Mouse (Mus musculus) olfactory bulb, adult 2 months (tissue): ENCODE measurements around the gene Gm49345. TPM values are rescaled to one million over a fixed set of nuclear protein-coding genes. Genes with fewer than 3 reads are reported as not detected.
"Not testable (repeated sequence)": the region's sequence is repeated elsewhere in the genome, so short reads cannot be mapped to it uniquely, and the experiment has no call there.

ENCODE experiments used
- H3K27ac ChIP-seq: fragments of 200-500 bp; 2 replicates; pipeline ENCODE4 v1.5.1; 2012; ENCODE audit warnings: low read depth, low read length; ENCODE audit not compliant: insufficient read depth
- H3K4me1 ChIP-seq: fragments of 200-500 bp; 2 replicates; pipeline ENCODE4 v1.6.1; 2012; ENCODE audit warnings: low read length; ENCODE audit not compliant: control insufficient read depth, insufficient read depth
- H3K4me3 ChIP-seq: fragments of 200-500 bp; 2 replicates; pipeline ENCODE4 v1.5.1; 2012; ENCODE audit warnings: mild to moderate bottlenecking, low read depth, low read length, moderate library complexity; ENCODE audit not compliant: insufficient read depth
- CTCF ChIP-seq: fragments of 200-500 bp; IDR thresholded peaks from 2 replicates; pipeline ENCODE4 v1.5.1; 2012; ENCODE audit warnings: low read depth, mild to moderate bottlenecking, low read length, moderate library complexity; ENCODE audit not compliant: insufficient read depth
- POLR2A ChIP-seq: fragments of 200-500 bp; IDR thresholded peaks from 2 replicates; pipeline ENCODE4 v1.6.1; 2012; ENCODE audit warnings: mild to moderate bottlenecking, low read depth, low read length, moderate library complexity; ENCODE audit not compliant: insufficient read depth
- WGBS: fragments of 180-500 bp; shearing (Covaris S2); methylation state at CpG from one replicate; pipeline ENCODE4 v1.1.7; 2018; 5-methylcytosine and 5-hydroxymethylcytosine counted together
- polyA plus RNA-seq: library from polyadenylated mRNA; stranded (reverse); fragments of >200 nt; gene quantifications from 2 replicates; pipeline ENCODE4 v1.2.4, GENCODE M21; 2012; ENCODE audit warnings: low replicate concordance; ENCODE audit not compliant: missing spikeins, insufficient read depth, insufficient read length

Gm49345 gene
- polyA plus RNA-seq, result not detected in 2 replicates

DNA sequence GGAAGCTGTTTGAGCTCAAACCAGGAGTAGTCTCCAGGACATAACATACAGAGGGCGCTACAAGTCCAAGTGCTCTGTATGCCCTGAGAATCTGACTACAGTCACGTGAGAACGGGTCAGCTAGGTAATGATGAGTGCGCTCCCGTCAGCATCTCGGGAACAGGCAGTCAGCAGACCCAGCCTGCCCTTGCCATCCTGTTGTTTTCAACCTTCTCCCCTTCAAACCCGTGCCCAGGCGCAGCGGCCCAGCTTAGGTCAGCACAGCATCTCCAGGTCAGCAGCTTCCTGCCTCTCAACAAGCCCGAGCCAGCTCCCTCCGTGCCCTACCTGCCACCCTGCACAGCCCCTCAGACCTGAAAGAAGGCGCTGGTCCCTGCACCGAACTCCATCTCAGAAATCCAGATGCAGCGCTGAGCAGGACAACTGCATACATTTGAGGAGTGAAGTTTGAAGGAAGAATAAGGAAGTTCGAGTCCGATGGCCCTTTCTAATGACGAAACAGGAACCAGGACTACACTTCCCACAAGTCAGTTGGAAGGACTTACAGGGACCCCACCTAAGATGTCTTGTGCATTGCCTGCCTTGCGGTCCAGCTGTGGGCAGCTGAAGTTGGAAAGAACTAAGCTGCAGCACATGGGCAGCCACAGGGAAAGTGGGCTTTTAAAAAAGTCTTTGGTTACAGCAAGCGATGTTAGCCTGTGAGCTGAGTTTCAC is at the start of gene Gm49345, which contains the start of gene Zfp729a:
TSS of gene Gm49345 (minus strand) at position 476 of the 714 bp plus-strand sequence.
TSS of gene Zfp729a (minus strand) at position 498 of the 714 bp plus-strand sequence.
- WGBS, result under 1% methylated on average over 19 of the region's 19 CpGs
- Histone ChIP-seq H3K4me3 (peak within 1 kb of the TSS; percentile 94), H3K4me1 (no peaks in the 10 kb centered on the region), H3K27ac (no peak within 1 kb of the TSS)
- TF ChIP-seq CTCF (no peak), POLR2A (no peak)

DNA sequence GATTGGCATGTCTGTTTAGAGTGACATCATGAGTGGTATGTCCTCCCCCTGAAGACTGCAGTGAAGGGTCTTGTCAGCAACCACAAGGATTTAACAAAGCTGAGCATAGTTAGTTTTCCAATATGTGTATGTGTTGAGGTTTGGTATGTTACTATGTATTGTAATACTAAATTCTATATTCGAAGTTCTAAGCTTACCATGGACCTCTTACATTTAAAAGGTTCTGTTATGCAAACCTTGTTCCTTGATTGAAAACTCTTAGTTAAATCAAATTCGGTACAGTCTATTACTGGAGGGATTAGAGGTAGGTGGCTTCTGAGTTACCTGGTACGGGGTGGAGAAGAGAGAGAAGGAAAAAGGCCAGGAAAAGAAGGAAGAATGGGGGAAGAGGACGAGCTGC is 49.4 kb upstream of the Gm49345 start, which contains the start of gene Zfp738:
TSS of gene Zfp738 (minus strand) at position 101 of the 400 bp plus-strand sequence.
- 77% methylated on average over 4 of the region's 4 CpGs for WGBS
- H3K4me1 ChIP-seq, result no peaks in the 10 kb centered on the region
- TF ChIP-seq POLR2A (no peak), CTCF (no peak)

DNA sequence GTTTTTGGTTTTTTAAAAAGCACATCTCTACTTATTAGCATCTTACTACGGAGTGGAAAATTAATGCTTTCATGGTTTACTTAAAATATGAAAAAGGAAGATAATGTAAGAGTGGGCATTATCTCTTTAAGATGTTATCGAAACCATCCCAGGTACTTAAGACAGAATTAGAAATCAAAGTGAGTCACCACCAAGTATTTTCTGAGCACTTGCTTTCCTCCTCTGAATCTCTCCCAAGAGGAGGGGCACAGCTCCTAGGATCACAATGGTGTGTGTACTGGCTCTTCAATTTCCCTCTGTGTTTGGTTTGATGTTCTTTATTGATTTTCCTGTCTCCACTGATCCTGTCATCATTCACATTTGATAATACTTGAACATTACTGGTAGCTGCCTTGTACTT is 46.3 kb upstream of the Gm49345 start:
- 8% methylated on average over 2 of the region's 2 CpGs for WGBS
- H3K4me1 ChIP-seq, result not testable (repeated sequence)
- peak overlapping the region; percentile 67; the same call in 1 of the 2 replicates for H3K4me3 ChIP-seq
- H3K27ac ChIP-seq, result peak overlapping the region; percentile 75; the same call in 1 of the 2 replicates

More for the DNA sequence above, 49.4 kb upstream of the Gm49345 start, which contains the start of gene Zfp738:
- no peak within 1 kb of the TSS for H3K4me3 ChIP-seq
- no peak within 1 kb of the TSS for H3K27ac ChIP-seq

DNA sequence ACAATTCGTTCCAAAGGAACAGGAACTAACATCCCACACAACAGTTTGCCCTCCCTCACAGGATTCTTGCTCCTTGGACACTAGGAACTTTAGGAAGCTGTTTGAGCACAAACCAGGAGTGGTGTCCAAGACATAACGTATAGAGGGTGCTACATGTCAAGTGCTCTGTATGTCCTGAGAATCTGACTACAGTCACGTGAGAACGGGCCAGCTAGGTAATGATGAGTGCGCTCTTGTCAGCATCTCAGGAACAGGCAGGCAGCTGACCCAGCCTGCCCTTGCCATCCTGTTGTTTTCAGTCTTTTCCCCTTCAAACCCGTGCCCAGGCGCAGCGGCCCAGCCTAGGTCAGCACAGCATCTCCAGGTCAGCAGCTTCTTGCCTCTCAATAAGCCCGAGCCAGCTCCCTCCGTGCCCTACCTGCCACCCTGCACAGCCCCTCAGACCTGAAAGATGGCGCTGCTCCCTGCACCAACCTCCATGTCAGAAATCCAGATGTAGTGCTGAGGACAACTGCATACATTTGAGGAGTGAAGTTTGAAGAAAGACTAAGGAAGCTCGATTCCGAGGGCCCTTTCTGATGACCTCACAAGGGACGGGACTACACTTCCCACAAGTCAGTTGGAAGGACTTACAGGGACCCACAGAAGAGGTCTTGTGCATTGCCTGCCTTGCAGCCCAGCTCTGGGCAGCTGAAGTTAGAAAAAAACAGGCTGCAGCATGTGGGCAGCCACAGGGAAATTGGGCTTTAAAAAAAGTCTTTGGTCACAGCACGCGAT is 45.6 kb upstream of the Gm49345 start:
- 7% methylated on average over 16 of the region's 16 CpGs for WGBS
- H3K4me1 ChIP-seq, result not testable (repeated sequence)
- H3K4me3 ChIP-seq, result peak overlapping the region; percentile 67
- 0 out of 2 replicates have a peak, but pooled peaks have one; percentile 17 for TF ChIP-seq POLR2A
- peak overlapping the region; percentile 75 for H3K27ac ChIP-seq

DNA sequence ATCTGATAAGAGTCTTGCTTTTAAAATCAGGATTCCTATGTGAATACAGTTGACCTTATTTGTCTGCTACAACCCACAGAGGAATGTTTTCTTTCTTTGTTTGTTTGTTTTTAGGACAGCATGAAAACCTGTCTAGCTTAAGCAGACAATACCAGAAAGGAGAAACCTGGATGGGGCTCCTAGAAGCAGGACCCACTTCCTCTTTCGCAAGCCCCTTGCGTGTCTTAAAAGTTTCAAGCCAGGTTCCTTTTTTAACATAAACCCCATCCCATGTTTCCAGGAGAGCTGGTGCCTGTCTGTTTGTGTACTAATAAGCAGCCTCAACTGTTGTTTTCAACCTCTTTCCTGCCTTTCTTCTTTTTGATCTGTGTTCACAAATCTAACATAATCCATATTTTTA is 37.3 kb upstream of the Gm49345 start:
- H3K4me3 ChIP-seq, result no peak overlapping the region
- H3K4me1 ChIP-seq, result no peaks in the 10 kb centered on the region
- no peak overlapping the region for H3K27ac ChIP-seq
- 93% methylated on average over 2 of the region's 2 CpGs for WGBS
- TF ChIP-seq POLR2A (no peak), CTCF (no peak)

DNA sequence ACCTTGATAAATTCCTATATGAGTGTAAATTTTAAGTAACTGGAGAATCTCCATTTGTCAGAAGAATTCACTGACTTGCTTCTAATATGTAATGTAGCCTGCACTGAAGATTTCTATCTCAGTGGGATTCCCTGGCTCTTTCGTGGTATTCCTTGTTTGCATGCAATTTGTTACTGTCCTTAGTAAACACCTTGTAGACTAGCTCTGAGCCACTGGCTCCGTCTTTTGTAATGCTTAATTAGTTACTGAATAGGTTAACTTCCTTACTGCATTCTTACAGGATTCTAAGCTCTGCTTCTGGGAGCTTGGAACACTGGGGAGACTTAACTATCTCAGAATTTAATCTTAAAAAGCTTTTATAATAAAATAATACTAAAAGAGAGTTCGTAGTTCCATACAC is 14.9 kb upstream of the Gm49345 start:
- no peak for TF ChIP-seq POLR2A
- no peak for TF ChIP-seq CTCF
- Histone ChIP-seq H3K4me1 (no peaks in the 10 kb centered on the region), H3K4me3 (no peak overlapping the region), H3K27ac (no peak overlapping the region)
- WGBS, result 17% methylated on average over 3 of the region's 3 CpGs

DNA sequence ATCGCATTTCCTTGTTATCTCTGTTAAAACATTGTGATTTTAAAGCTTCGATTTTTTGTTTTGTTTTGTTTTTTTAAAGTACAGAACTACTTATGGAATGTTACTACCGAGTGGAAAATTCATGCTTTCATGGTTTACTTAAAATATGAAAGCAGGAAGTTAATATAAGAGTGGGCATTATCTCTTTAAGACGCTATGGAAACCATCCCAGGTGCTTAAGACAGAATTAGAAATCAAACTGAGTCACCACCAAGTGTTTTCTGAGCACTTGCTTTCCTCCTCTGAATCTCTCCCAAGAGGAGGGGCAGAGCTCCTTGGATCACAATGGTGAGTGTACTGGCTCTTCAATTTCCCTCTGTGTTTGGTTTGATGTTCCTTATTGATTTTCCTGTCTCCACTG is 27.5 kb downstream of the Gm49345 start:
- Histone ChIP-seq H3K4me1 (peaks cover 2% of the 10 kb centered on the region; the same call in 1 of the 2 replicates), H3K4me3 (no peak overlapping the region), H3K27ac (no peak overlapping the region)
- TF ChIP-seq POLR2A (no peak), CTCF (no peak)
- 72% methylated on average over 4 of the region's 4 CpGs for WGBS

DNA sequence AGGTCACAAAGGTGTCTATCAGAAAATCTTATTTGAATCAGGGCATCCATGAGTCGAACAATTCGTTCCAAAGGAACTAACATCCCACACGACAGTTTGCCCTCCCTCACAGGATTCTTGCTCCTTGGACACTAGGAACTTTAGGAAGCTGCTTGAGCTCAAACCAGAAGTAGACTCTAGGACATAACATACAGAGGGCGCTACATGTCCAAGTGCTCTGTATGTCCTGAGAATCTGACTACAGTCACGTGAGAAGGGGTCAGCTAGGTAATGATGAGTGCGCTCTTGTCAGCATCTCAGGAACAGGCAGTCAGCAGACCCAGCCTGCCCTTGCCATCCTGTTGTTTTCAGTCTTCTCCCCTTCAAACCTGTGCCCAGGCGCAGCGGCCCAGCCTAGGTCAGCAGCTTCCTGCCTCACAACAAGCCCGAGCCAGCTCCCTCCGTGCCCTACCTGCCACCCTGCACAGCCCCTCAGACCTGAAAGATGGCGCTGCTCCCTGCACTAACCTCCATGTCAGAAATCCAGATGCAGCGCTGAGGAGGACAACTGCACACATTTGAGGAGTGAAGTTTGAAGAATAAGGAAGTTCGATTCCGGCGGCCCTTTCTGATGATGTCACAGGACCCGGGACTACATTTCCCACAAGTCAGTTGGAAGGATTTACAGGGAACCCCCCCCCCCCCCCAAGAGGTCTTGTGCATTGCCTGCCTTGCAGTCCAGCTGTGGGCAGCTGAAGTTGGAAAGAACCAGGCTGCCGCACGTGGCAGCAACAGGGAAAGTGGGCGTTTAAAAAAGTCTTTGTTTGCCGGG is 28.3 kb downstream of the Gm49345 start, which contains the start of gene Zfp729b:
TSS of gene Zfp729b (minus strand) at position 642 of the 811 bp plus-strand sequence.
- TF ChIP-seq CTCF (no peak), POLR2A (no peak)
- WGBS, result 1% methylated on average over 20 of the region's 20 CpGs
- H3K4me3 ChIP-seq, result peak within 1 kb of the TSS; percentile 88
- H3K27ac ChIP-seq, result no peak within 1 kb of the TSS
- H3K4me1 ChIP-seq, result peaks cover 2% of the 10 kb centered on the region; the same call in 1 of the 2 replicates
